Mouse (Mus musculus) adrenal gland, postnatal 14 days (tissue): ENCODE data around the gene Ggnbp2. TPM values are rescaled to one million over a fixed set of nuclear protein-coding genes. Genes with fewer than 3 reads are reported as not detected.

ENCODE experiments used
- DNase-seq: peaks from one replicate; pipeline ENCODE4 v3.0.0; 2021; ENCODE audit warnings: mixed read lengths
- long read RNA-seq, 2 experiments: library from polyadenylated mRNA; stranded (forward); transcript quantifications; one replicate each; pipeline ENCODE4 v2.0.0; 2021
- total RNA-seq: library from RNA; stranded (reverse); gene quantifications from 2 replicates; pipeline ENCODE4 v1.2.3, GENCODE M21; 2021

Ggnbp2 gene
- 74.2 and 77.0 TPM in 2 replicates for total RNA-seq
- long read RNA-seq, experiment 1, transcript Ggnbp2-206 (13 exons, 2,528 nt) = major isoform, 14 of 112 reads
- long read RNA-seq, experiment 1, transcript Ggnbp2-203 (14 exons, 3,034 nt) = minor isoform, 11 of 112 reads
- long read RNA-seq, experiment 1, transcript Ggnbp2-211 (14 exons, 3,056 nt) = minor isoform, 8 of 112 reads
- long read RNA-seq, experiment 1, transcript Ggnbp2-213 (14 exons, 2,950 nt) = minor isoform, 6 of 112 reads
- long read RNA-seq, experiment 1, partial matches to known transcripts = 53 of 112 reads
- long read RNA-seq, experiment 1, other reads (novel, unspliced or antisense) = 20 of 112 reads
- long read RNA-seq, experiment 2, transcript Ggnbp2-211 (14 exons, 3,056 nt) = minor isoform, 8 of 72 reads
- long read RNA-seq, experiment 2, transcript Ggnbp2-203 (14 exons, 3,034 nt) = minor isoform, 9 of 72 reads
- long read RNA-seq, experiment 2, transcript Ggnbp2-206 (13 exons, 2,528 nt) = major isoform, 10 of 72 reads
- long read RNA-seq, experiment 2, partial matches to known transcripts = 32 of 72 reads
- long read RNA-seq, experiment 2, other reads (novel, unspliced or antisense) = 10 of 72 reads

GRCm38 (mm10) chr11:84870337-84871043 is at the start of gene Ggnbp2:
Ggnbp2 (minus strand) TSS chr11:84870817.
- DNase-seq = peak; percentile 97

- DNase-seq = no peak
These were observed 49.3 kb upstream of the Ggnbp2 start for GRCm38 (mm10) chr11:84919951-84920350.

- DNase-seq = peak; percentile 61
These were observed 48.7 kb upstream of the Ggnbp2 start for GRCm38 (mm10) chr11:84919276-84919675.

GRCm38 (mm10) chr11:84918425-84918824 is 47.8 kb upstream of the Ggnbp2 start:
- DNase-seq = peak; percentile 88

GRCm38 (mm10) chr11:84916703-84917300 is 46.2 kb upstream of the Ggnbp2 start:
- DNase-seq = no peak

- peak; percentile 91 for DNase-seq
These were observed 45.6 kb upstream of the Ggnbp2 start, which contains the start of gene Znhit3 for GRCm38 (mm10) chr11:84916053-84916702. Znhit3 (minus strand) TSS chr11:84916366.

GRCm38 (mm10) chr11:84914673-84915072 is 44.1 kb upstream of the Ggnbp2 start:
- no peak for DNase-seq

GRCm38 (mm10) chr11:84910411-84910810 is 39.8 kb upstream of the Ggnbp2 start:
- peak; percentile 58 for DNase-seq

GRCm38 (mm10) chr11:84908480-84908879 is 37.9 kb upstream of the Ggnbp2 start:
- DNase-seq = no peak

- DNase-seq = no peak
These were observed 36.5 kb upstream of the Ggnbp2 start for GRCm38 (mm10) chr11:84907081-84907480.

GRCm38 (mm10) chr11:84904597-84905144 is 34.1 kb upstream of the Ggnbp2 start:
- no peak for DNase-seq

- DNase-seq = no peak
These were observed 22.5 kb upstream of the Ggnbp2 start for GRCm38 (mm10) chr11:84893113-84893512.

- DNase-seq = no peak
These were observed 21.1 kb upstream of the Ggnbp2 start for GRCm38 (mm10) chr11:84891705-84892104.

- no peak for DNase-seq
These were observed 18.9 kb upstream of the Ggnbp2 start for GRCm38 (mm10) chr11:84889492-84889891.

GRCm38 (mm10) chr11:84888025-84888424 is 17.4 kb upstream of the Ggnbp2 start:
- no peak for DNase-seq

- no peak for DNase-seq
These were observed 16.3 kb upstream of the Ggnbp2 start for GRCm38 (mm10) chr11:84886767-84887511.

GRCm38 (mm10) chr11:84886236-84886635 is 15.6 kb upstream of the Ggnbp2 start:
- no peak for DNase-seq

- DNase-seq = no peak
These were observed 14.6 kb upstream of the Ggnbp2 start for GRCm38 (mm10) chr11:84885238-84885637.

GRCm38 (mm10) chr11:84882346-84882745 is 11.7 kb upstream of the Ggnbp2 start:
- DNase-seq = no peak

GRCm38 (mm10) chr11:84880971-84881370 is 10.4 kb upstream of the Ggnbp2 start:
- no peak for DNase-seq

- peak; percentile 85 for DNase-seq
These were observed 9.9 kb upstream of the Ggnbp2 start for GRCm38 (mm10) chr11:84880465-84880961.
